Mouse (Mus musculus): ENCODE measurements at regions not wholly inside any gene's neighbourhood (a gene's known extent, or its start where the extent isn't known, plus 50 kb on each side); places are given as distances from the start of the nearest gene placed in this dataset.
"Not testable (repeated sequence)": the region's sequence is repeated elsewhere in the genome, so short reads cannot be mapped to it uniquely, and the experiment has no call there.

DNA sequence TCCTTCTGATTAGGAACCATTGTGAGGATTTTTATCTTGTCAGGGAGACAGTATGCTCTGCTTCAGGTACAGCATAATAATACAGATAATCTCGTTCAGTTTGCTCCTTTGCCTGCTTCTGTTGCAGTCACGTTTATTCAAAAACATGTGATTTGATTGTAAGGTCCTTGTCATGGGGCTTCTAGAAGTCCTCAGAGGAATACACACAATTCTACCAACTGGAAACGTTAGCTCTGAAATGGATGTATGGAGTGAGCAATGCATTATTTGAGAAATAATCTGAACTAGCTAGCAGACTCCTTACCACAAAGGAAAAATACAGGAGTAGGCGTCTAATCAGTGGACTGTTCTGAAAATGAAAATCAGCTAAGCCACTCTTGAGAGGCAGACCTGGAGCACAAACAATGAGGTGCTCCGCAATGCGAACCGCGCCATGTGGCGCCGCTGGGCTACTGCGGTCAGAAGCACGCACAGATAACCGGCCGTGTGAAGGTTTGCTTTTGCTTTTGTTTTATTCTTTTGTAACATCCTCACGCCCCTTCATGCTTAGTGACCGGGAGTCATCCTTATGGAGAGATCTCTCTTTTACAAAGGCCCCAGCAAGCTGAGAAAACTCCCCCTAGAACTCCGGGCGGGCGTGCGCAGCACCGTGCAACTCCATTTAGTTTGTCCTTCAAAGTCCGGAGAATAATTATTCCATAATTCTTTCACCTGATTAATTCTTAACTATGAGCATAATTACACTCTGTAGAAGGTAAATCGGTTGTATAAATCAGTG, 419.7 kb downstream of the Nova1 start:
- peak; percentile 57 to 71 for DNase-seq

DNA sequence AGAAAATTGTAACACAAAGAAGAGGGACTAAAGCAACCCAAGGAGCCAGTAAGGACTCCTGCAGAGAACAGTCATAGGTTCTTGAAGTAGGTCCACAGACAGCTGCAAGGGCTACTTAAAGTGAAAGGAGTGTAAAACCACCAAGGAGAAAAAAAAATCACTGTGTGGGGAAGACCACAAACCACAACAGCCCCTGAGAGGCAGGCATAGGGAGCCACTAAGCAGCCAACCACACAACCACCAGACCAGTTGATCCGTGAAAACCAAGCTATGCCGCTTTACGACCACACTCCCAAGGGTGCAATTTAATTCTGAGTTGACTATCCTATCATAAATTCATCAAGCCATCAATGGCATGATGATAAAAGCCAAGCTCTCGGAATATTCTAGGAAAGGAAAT, 423.5 kb downstream of the Nova1 start:
- DNase-seq: no peak

DNA sequence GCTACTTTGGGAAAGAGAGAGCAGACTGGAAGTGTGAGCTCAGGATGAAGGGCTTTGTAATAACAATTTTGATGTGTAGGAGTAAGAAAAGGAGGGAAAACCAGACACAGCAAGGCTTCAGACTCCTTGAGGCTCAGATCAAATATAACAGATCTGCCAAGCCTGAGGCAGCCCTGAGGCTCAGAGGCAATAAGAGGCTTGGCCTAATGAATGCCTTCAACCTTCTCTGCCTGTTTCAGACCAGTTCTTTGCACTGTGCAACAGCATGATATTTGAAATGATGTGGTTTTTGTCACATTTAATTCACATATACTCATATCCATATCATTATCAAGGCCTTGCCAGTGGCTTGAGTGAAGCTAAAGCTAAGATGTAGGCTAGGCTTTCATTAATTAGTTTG, 425.0 kb downstream of the Nova1 start:
- DNase-seq: no peak

DNA sequence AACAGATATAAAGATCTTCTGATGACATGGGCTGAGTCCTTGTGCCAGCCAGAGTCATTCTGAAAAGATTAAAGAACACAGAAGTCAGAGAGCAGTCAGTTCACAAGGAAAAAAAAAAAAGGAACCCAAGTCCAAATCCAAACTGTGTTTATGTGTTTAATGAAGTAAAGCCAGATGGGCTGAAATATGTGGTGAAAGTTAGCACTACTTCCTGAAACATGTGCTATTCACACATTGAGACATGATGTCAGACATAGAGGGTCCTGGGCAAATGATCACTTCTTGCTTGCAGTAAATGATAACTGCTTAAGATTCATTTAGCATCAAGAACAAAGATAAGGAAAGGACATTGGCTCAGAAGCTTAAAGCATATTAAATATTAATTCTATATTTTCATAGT, 439.8 kb downstream of the Nova1 start:
- DNase-seq: no peak

DNA sequence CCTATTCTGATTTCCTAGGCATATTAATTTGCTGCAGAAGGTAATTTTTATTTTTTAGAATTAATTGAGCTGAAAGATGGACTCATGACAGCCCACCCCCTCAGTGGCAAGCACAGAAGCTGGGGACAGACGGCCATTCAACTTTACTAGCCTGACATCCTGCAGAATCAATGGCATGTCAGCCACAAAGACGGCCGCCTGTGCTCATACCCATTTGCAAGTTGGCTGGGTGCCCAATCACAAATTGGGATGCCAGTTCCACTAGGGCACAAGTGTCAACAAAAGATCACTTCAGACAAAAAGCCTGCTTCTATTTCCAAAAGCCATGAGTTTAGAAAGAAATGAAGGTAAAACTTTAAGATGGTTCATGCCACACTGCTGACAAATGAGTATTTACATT, 447.0 kb downstream of the Nova1 start:
- peak; percentile 59 to 77 for DNase-seq

DNA sequence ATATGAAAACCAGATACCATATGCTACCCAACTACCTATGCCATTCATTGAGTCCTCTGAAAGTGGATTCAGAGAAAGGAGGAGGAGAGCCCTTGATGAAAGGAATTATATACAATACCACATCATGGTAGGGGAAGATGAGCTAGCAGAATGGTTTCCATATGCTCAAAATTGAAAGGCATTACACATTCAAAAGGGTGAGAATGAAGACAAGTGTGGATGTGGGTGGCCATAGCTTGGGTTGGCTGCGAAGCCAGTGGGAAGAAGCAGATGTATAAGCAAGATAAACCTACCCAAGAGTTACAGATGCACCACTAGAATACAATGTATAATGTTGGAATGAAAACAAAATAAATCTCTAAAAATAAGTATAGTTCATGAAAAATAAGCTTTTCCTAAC, 485.4 kb downstream of the Nova1 start:
- DNase-seq: no peak

DNA sequence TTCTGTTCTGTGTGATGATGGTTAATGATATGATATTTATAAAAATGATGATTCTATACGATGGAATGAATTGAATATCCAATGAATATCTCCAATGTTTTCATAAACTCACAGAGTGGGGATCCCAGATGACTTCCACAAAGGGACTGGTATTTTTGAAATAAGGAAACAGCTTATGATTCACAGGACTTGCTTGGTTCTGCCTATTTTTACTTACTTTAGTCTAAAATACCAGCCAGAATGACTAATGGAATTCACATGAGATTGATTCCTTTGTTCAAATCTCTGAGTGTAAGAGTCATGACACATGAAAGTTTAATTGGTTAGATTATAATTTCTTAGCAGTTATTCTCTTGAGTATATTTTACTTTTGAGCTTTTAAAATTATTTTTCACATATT, 490.9 kb downstream of the Nova1 start:
- DNase-seq: no peak

DNA sequence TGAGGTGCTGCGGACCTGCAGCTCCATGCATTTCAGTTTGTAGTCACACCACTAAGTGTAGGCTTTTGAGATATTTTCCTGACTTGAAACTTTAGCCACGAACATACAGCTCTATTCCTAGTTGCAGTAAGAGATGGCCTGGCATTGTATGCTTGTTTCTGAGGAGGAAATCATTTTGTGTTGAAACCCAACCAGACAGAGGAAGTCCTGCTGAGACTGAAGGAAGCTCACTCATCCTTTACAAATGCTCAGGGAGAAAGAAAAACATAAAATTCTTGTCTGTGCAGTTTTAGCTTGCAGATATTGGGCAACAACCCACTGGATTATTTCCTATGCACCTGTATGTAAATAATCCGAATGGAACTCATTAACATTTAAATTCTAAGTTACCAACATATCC, 495.5 kb downstream of the Nova1 start:
- DNase-seq: peak; percentile 24 to 54

DNA sequence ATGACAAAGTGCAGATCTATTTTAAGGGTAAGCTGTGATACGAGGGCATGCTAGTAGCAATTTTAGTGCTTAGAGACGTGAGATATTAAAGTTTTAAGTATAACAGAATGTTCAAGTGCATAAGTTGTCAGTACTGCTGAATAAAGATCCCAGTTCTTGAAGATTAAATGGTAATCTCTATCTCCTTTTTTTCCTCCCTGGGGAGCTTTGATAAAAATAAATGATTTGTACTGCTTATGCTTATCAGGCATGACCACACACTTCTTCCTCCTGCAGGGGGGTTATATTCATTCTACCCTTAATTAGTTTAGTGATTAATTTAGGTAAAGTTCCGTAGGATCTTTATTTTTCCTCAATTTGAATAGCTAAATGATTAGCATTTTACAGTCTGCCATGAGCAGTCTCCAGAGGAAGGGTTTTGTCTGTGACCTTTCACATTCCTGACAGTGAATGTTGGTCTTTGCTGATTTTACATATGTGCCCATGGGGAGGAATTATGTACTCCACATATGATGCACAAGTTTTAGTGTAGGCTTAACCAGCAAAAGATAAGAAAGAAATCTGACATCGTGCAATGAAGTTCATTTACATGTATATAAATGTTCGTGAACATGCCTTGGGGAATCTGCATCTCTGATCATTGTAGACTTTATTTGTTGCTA, 515.5 kb downstream of the Nova1 start:
- DNase-seq: no peak

DNA sequence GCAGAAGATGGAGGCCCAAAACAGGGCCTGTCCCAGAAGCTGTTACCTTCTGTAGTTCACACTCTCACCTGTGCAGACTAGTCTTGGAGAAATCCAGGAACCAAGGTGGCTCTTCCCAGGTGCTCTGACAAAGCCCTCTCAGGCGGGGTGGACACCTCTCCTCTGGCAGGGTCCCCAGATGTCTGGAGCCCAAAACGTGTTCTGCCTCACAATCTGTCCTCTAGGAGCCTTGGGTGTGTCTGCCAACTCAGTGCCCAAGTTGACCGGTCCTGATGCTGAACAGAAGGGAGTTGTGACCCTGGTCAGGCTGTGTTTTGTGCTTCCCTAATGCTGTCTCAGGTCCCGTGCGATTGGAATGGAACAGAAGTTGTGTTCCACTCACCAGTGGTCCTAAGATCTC, 519.8 kb downstream of the Nova1 start:
- DNase-seq: no peak

DNA sequence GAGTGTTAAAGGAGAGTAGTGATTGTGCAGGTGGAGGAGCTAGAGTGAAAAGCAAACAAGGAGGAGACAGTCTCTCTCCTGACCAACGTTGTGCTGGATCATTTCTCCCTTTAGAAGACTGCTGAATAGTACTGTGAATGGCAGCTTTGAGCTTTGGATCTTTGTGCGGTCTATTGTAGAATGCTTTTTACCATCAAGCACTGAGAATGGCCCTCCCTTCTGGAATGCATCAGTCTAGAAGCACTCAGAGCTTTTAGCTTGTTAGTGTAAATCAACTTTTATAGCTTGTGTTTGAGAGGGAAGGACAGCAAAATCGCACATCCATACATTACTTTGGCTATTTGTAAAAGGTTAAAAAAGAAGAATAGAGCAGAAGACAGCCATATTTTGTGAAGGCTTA, 534.2 kb downstream of the Nova1 start:
- DNase-seq: no peak

DNA sequence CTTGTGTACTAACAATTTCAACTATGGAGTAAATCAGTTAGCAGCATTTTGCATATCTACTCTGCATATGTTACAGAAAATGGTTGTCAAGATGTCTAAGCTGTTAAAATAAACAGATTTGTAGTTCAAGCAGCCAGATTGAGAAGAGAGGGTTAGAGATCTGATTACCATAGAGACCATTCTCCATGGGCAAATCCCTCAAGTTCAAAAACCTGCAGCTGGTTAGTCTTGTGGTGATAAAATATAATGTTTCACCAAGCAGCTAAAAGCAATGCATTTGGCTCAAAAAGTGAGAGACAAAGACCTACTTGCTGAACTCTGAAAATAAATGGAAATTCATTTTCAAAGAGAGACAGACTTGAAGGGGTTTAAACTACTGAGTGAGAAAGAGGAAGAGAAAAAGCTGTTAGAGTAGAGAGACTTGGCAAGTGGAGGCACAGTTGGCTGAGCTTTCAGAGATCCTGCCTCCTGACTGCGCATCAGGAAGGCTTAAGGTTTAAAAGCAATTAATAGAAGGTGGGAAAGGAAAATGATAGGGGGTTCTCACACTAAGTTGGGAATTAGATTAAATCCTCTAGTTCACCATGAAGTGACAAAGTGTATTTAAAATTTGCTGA, 570.2 kb downstream of the Nova1 start:
- no peak for DNase-seq

DNA sequence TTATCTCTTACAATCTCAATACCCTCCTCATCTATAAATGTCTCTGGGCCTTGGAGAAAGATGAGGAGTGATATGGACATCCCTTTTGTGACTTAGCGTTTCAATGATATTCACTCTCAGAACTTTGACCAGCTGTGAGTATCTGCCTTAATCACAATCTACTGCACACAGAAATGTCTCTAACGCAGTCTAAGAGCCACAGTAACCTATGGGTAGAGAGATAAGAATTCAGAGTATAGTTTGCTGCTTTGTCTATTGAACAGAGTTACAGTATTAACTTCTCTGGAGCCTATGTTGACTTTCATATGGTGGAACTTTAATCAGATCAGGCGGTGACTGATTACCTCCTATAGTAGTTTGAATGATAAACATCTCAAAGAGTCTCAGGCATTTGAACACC, 573.8 kb downstream of the Nova1 start:
- DNase-seq: no peak

DNA sequence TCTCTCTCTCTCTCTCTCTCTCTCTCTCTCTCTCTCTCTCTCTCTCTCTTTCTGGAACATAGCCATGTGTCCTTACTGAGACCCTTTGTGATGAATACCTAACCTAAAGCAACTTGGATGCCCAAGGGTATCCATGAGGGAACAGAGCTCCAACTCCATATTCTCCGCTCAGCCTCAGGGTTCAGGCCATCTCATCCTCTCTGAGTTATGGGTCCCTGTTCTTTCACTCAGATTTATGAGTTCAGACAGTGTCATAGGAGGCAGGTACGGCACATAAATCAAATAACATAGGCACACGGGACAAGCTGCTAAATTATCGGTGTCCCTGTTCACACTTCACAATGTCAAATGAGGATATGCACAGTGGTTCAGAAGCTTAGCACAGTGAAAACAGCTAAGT, 586.4 kb downstream of the Nova1 start:
- no peak for DNase-seq

DNA sequence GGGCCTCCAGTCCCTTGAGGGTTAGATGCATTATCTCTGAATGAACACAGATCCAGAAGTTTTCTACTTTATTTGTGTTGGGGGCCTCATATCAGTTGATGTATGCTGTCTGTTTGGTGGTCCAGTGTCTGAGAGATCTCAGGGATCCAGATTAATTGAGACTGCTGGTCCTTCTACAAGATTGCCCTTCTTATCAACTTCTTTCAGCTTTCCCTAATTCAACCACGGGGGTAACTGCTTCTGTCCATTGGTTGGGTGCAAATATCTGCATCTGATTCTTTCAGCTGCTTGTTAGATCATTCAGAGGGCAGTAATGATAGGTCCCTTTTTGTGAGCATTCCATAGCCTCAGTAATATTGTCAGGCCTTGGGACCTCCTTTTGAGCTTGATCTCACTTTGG, 603.4 kb downstream of the Nova1 start:
- not testable (repeated sequence) for DNase-seq

DNA sequence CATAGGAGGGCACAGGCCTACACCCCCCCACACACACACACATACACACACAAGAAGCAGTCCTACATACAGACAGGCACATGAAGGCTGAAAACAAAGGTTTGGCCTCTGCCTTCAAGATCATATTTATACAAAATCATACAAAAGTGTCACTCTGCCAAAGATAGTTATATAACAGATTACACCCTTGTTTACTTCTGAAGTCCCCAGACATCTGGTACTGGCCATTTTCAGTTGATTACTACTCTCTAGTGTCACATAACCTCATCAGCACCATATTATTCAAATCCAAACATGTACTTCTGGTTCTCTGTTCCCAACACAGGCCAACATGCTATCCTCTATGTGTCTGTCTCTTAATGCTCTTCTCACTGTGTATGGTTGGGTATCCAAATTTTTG, 619.7 kb downstream of the Nova1 start:
- no peak for DNase-seq

DNA sequence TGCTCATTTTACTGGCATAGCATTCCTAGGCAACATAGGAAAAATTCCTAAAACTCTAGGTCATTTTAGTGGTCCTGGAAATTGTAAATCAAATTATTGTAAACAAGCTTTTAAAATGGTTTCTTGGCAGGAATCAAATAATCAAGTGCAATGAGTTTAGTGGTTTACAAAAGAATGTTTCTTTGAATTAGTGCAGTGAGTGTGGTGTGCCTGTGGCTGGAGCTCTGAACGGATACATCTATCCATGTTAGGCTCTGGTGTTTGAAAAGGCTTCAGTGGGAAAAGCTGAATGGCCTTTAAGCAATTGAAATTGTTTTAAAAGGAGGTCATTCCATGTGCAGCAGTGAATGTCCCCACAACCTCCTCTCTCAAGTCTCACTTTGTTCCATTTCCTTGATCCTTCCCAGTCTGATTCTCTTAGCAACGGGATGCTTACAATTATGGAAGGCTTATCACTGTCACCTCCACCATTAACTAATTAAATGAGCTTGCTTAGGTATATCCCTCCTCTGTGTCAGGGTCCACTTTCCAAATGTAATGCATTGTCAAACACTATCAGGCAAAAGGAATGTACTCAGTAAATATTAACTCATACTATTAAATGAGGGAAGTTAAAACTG, 621.1 kb downstream of the Nova1 start:
- no peak for DNase-seq

DNA sequence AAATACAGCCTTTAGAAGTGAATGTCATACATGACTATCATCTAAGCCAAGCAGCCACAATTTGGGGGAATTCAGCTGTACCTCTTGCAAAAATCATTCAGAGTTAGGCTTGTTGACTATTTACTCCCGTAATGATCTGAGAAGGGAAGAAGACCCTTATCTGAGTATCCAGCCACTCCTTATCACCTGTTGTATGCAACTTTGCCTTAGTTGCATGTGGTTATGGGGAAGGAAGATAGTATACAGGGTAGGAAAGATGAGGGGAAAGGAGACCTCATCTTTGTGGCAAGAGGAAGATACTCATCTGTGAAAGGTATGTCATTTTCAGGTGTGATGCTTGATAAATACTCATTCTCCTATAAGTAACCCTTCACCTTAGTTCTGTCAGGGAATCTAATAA, 624.6 kb downstream of the Nova1 start:
- DNase-seq: no peak

Measured in cerebellum, postnatal 25 days (tissue).